Mouse (Mus musculus): Measurements from ENCODE around the gene 1700021F05Rik. TPM values are rescaled to one million over a fixed set of nuclear protein-coding genes. Genes with fewer than 3 reads are reported as not detected.

The 1700021F05Rik gene
- total RNA-seq (2023) = 15.9 TPM

GRCm38 (mm10) chr10:43540442-43541152, at the start of gene 1700021F05Rik:
Gene 1700021F05Rik, minus strand, starts transcription at chr10:43540994.

GRCm38 (mm10) chr10:43577997-43578331, 37.2 kb upstream of the 1700021F05Rik start, which contains the start of gene Cd24a:
Gene Cd24a, plus strand, starts transcription at chr10:43578284.

GRCm38 (mm10) chr10:43523931-43524330, 16.9 kb downstream of the 1700021F05Rik start, which contains the start of gene Gm9803:
Gene Gm9803, plus strand, starts transcription at chr10:43524084.

GRCm38 (mm10) chr10:43478751-43479435, 61.9 kb downstream of the 1700021F05Rik start, which contains the start of gene Bend3:
Gene Bend3, plus strand, starts transcription at chr10:43478831.

Other genes starting within 250 kb of the 1700021F05Rik start
- 8.0 TPM for gene Bend3, start 62.2 kb downstream of the 1700021F05Rik start, total RNA-seq (2023)
- not detected for gene Gm9803, start 16.9 kb downstream of the 1700021F05Rik start, total RNA-seq (2023)
- gene Cd24a, start 37.3 kb upstream of the 1700021F05Rik start, total RNA-seq (2023) = 23.0 TPM

Measured in CD4-positive naive resting alpha-beta T cell, adult 57 days (primary cell).